Mouse (Mus musculus) regulatory T cell (primary cell): ENCODE results near the gene Acy3.
"Not testable (repeated sequence)": the region's sequence is repeated elsewhere in the genome, so short reads cannot be mapped to it uniquely, and the experiment has no call there.

Source experiments
- in situ Hi-C: fragments of 300-600 bp; cut with MboI, MseI; formaldehyde crosslinking; loops from one replicate; pipeline ENCODE4 v1.15.1; 2025; ENCODE audit warnings: high pct_unique_total_duplicates

Acy3 gene

DNA sequence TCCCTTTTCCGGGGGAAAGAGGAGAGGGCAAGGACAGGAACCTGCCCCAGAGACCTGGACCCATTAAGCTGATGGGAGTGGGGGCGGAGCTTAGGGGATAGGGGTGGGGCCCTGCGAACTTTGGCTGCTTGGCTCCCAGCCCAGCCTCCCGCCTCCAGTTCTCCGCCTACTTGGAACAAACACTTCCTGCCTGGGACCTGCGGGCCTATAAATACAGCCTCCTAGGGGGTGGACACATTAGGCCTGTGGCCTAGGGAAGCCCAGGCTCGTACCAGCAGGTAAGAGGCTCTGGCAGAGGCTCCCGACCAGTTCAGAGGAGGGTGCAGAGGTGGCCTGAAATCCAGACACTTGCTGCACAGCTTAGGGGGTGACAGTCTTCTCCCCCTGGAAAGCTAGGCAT is at the start of gene Acy3:
TSS of gene Acy3 (plus strand) at position 237 of the 400 bp plus-strand sequence.
- in situ Hi-C loops = no loop called here

DNA sequence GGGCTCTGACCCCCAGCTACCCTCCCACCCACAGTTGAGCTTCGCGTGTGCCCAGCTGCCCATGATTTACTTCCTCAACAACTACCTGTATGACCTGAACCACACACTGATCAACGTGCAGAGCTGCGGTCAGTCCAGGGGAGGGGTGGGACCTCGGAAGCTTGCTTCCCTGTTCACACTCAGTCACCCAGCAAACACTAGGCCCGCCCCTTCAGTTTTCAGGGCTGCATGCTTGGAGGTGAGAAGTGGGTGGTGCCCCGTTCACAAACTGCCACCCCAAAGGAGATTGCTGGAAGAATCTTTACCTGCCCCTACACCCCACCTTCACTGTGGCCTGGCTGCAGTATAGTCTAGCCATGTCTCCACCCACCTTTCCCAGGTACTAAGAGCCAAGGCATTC is 44.1 kb upstream of the Acy3 start:
- in situ Hi-C loops = no loop called here

DNA sequence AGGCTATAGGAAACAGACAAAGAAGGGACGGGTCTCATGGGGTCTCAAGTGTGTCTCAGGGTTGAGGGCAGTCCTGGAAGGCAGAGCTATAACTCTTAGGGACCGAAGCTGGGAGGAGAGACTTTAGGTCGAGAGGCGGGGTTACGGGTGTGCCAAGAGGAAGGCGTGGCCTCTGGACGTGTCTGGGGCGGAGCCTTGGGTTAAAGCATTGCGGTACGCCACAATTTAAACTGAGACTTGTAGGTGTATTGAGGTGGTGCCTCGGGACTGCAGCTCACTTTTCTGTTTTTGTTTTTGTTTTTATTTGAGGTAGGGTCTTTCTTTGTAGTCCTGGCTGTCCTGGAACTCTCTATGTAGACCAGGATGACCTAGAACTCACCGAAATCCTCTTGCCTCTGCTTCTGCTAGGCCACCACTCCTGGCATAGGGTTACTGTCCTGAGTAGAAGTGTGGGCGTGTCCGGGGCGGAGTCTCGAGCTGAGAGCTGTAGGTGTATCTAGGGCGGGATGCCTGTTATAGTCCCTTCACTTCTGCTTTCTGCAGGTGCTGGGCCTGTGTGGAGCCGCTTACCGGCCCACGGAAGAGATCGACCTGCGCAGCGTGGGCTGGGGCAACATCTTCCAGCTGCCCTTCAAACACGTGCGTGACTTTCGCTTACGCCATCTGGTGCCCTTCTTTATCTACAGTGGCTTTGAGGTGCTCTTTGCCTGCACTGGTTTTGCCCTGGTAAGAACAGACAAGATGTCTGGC is 43.2 kb upstream of the Acy3 start:
- in situ Hi-C loops = no loop called here

DNA sequence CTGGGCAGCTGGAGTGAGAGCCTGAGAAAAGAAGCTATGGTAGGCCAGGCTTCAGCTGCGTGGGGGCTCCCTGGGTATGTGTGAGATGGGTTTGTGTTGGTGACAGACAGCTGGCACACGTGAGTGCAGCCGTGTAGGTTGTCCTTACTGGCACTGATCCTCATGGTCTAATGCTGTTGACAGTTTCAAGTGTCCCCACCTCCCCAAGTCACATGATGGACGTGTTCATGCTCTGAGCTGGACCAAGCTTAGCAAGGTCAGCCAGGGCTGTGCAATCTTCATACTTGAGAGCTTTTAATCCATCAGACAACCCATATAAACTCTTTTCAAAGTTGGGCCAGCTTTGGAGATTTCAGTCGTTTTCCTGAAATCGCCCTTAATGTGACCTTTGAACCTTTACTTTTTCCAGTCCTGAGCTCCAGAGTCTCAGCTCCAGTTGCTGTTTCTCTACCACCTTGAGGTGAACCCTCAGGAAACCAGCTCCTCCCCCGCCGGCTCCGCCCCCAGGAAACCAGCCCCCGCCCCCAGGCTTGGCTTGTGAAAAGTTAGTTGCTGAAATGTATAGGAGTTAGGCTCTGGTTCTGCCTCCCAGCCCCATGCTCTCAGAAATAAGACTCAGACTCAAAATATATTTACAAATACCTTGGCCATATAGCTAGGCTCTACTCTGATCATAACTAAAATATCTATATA is 40.4 kb upstream of the Acy3 start:
- in situ Hi-C loops = no loop called here

DNA sequence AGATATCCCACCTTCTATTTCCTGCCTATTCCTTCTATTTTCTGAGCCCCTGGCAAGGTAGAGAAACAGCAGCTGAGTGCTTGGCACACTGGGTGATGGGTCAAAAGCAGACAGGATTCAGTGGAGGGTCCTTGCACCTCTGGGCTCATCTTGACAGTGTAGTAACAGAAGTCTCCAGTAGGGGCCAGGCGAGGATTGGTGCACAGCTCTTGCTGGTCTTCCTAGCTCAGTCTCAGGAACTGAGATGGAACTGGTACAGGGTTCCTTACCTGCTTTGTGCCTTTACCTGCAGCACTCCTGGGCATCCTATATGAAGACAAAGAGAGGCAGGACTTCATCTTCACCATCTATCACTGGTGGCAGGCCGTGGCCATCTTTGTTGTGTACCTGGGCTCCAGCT is 39.7 kb upstream of the Acy3 start:
- in situ Hi-C loops = no loop called here

DNA sequence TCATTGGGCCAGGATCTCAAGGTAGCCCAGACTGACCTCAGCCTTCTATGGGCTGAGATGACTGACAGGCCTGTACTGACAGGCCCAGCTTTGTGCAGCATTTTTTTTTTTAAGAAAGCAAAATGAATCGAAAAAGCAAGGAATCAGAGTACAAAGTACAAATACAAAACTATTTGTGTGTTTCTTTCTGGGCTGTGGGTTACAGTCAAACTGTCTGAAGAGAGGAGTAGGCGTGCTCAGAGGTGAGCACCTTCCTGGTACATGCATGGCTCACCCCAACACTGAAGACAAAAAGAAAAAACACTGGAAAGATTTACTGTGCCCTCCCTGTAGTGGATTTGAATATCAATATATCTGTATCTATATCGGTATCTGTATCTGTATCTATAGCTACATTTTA is 38.6 kb upstream of the Acy3 start:
- in situ Hi-C loops = no loop called here

DNA sequence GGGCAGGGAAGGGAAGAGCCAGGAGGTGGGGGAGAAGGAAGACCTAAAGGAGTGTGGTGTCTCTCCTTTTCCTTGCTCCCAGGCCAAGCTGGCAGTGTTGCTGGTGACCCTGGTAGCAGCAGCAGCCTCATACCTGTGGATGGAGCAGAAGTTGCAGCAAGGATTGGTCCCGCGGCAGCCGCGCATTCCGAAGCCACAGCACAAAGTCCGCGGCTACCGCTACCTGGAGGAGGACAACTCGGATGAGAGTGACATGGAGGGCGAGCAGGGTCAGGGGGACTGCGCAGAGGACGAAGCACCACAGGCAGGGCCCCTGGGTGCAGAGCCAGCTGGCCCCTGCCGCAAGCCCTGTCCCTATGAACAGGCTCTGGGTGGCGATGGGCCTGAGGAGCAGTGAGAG is 37.8 kb upstream of the Acy3 start:
- in situ Hi-C loops = no loop called here

DNA sequence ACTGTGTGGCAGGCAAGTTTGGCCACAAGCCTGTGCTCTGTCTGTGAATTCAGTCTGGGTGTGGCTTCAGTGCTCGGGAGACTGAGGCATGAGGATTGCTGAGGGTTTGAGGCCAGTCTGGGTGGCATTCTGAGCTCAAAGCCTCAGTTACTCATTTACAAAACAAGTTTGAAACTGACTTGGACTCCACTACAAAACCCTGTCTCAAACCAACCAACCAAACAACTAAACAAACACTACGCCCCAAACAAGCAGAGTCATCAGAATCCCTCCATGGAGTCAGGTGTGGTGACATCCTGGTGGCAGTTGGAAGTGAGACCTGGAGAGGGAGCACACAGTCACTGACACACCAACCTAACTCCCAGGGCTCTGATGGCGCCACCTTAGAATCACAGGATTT is 36.0 kb upstream of the Acy3 start:
- in situ Hi-C loops = no loop called here

DNA sequence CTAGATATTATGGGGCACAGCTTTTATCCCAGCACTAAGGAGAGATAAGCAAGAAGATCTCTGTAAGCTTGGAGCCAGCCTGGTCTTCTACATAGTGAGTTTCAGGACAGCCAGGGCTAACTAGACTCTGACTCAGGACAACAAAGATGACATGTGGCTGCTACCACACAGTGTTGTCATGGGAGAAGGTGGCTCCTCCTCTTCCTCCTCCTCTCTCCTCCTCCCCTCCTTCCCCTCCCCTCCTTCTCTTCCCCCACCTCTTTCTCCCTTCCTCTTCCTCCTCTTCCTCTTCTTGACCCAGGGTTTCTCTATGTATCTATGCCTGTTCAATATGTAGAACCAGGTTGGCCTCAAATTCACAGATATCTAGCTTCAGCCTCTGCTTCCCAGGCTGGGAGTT is 34.9 kb upstream of the Acy3 start:
- in situ Hi-C loops = no loop called here

DNA sequence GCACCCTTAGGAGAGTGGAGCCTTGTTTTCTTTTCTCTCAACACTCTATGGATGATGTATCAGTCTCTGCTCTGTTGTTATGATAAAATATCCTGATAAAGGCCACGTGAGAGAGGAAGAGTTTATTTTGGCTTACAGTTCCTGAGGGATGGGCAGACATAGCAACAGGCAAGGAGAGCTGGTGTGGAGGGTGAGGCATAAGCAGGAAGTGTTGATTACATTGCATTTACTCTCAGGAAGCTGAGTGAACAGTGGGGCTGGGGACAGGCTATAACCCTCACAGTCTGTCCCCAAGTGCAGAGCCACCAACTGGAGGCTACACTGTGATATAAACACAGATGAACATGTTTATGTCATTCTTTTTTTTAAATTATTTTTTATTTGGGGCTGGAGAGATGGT is 34.3 kb upstream of the Acy3 start:
- in situ Hi-C loops = no loop called here

DNA sequence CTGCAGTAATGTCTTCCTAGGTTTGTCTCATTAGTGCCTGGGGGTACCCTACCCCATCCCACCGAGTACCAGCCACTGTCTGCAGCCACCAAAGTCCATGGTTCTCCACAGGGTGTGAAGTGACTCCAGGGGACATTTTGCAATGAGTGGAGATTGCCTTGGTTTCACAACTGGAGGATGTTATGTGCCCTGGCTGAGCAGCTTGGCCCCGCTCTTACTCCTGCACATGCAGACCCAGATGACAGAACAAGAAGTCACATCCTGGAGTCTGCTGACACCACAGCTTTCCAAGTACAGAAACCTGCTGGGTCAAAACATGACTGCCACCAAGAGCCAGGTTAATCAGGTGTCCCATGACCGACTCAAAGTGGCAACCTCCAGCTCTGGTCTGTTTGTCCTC is 31.3 kb upstream of the Acy3 start:
- in situ Hi-C loops = no loop called here

DNA sequence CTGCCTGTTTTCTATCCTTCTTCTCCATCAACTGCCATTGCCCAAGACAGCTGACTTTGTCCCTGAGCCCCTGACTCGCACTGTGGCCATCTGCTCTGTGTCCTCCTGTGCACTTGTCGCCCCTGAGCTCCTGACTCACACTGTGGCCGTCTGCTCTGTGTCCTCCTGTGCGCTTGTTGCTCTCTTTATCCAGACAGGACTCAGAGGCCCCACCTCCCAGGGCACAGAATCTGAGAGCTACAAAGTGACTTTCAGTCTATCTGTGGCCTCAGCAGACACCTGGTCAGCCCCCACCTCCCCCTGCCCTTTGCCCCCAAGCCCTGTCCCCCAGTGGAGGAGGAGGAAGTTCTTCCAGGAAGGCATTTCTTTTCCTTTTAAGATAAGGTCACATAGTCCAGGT is 30.6 kb upstream of the Acy3 start:
- in situ Hi-C loops = no loop called here

DNA sequence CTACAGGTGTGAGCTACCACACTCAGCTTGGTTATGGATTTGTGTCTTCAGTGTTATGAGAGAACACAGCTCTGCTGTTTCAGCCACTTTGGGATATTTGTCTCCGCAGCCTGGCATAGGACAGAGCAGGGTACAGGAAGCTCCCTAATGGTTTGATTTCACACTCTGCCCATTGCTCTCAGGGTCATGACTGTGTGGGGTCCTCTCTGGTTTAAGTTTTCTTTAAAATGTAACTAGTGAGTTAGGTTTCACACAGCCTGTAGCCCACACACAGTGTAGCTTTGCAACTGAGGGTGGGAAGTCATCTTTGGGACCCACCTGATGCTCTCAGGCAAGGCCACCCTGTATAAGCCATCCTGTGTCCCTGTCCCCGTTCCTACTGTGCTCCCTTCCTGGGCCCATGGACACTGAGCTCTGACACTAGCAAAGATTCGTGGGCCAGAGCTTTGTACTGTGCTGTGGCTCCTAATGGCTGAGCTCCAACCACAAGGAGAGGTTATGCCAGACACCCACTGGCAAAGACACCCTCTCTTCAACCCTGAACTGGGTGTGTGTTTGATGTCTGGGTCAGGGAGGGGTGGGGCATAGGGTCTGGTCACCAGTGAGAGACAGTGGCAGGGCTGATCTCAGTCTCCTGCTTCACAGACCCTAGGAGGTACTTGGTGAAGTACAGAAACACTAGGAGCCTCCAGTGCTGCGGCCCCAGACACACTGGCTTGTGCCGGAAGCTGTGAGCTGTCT is 28.9 kb upstream of the Acy3 start:
- in situ Hi-C loops = not testable (repeated sequence)

DNA sequence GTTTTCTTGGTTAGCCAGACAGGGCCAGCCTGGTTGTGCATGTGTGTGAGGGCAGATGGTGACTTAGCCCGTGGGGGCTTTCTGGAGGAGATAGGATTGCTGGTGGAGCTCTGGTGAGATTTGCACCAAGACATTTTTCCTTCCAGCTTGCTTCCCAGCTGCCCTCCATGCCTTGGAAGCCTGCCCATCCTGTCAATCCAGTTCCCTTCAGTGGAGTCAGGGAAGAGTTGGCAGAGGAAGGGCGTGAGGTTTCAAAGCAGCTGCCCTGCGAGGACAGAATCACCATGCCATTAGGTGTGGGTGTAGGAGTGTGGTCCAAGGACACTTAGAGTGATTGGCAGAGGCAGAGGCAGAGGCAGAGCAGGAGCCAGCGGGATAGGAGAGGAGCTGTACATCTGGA is 27.9 kb upstream of the Acy3 start, which contains the start of gene Aldh3b3:
TSS of gene Aldh3b3 (plus strand) at position 176 of the 400 bp plus-strand sequence.
- in situ Hi-C loops = no loop called here

DNA sequence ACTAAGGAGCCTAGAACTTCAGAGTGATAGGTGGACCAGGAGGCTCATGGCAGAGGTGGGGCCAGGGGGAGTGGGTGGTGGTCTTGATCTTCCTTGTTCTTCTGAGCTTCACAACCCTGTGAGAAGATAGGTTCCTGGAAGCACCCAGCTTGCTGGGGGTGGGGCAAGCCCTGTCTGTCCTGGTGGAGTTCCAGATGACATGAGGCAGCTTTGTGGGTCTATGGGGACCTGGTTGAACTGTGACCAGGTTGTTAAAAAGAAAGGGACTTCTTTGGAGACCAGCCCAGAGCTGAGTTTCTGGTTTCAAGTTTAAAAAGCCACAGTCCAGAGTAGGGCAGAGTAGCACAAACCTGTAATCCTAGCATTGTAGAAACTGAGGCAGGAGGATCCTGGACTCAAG is 27.3 kb upstream of the Acy3 start:
- in situ Hi-C loops = no loop called here

DNA sequence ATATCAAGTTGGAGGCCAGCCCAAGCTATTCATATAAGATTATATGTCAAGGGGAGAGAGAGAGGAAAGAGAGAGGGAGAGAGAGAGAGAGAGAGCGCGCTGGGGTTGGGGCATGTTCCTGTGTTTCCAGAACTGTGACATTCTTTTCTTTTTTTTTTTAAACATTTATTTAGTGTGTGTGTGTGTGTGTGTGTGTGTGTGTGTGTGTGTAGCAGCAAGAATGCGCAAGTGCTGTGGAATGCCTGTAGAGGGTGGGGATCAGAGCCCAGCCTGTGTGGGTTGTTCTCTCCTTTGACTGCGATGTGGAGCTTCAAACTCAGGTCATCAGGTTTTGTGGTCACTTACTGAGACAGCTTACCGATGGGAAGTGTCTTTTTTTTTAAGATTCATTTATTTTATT is 26.2 kb upstream of the Acy3 start:
- in situ Hi-C loops = no loop called here

DNA sequence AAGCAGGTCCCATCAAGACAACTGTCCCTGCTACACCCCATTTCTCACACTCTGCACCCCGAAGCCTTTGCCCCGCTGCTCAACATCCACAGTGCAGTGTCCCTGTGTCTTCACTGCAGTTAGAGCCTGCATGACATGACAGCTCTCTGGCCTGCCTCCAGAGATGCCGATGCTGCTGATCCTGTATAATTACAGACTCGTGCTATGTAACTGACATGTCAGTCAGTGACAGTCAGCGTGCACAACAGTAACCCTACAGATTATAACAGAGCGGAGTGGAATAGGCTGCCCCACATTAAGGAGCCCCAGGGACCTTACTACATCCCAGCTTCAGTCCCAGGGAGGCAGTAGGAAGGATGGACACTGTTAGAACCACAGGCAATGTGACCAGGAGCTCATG is 24.6 kb upstream of the Acy3 start:
- in situ Hi-C loops = not testable (repeated sequence)

DNA sequence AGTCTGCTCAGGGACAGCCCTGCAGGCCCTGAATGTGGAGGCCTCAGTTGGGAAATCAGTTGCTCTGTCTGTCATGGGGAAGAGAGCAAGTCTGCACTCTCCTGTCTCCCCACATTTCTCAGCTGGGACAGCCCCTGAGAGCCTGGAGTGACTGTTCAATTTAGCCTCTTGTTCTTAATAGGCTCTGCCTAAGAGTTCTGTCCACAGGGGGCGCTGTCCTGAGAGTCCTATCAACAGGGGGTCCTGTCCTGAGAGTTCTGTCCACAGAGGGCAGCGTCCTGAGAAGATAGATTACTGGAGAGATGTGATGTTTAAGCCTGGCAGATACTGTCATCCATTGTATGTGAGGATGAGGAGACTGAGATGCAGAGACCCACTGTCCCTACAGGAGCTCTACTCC is 23.9 kb upstream of the Acy3 start:
- in situ Hi-C loops = no loop called here

DNA sequence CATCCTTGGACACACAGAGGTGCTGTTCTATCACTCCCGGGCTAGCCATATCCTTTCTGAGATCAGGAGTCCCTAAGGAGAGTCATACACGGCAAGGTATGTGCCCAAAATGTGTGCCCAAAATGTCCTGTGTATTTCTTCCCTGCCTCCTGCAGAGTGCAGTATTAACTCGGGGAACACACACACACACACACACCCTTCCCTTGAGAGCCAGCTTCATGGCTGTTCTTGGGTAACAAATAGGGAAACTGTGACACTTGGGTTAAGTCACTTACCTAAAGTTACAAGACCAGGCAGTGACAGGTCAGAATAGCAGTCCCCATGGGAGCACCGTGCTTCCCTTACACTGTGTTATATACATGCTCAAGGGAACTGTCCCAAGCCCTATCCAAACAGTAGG is 22.3 kb upstream of the Acy3 start:
- in situ Hi-C loops = no loop called here

DNA sequence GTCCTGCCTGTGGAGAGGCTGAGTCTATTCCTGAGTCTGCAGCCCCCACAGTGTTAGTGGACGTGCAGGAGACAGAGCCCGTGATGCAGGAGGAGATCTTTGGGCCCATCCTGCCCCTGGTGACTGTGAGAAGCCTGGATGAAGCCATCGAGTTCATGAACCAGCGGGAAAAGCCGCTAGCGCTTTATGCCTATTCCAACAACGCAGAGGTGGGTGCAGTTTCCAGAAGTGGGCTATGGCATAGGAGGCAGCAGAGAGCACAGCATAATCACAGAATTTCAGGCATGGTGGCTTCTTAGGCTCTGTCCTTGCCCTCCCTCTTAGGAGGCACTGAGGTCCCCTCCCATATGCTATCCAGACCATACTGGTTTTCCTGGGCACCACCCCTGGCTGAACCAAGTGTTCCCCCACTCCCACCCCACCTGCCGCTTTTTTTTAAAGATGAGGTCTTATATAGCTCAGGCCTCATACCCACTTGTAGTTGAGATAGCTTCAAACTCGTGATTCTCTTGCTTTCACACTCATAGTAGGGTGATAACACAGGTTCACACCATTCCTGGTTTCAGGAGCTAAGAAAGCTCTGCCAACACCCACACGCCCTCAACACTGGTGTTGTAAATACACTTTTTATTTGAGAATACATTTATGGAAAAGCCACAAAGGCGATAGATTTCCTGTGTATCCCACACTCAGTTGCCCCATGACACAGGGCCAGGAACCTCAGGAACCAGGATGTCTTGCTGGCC is 19.9 kb upstream of the Acy3 start:
- in situ Hi-C loops = no loop called here

DNA sequence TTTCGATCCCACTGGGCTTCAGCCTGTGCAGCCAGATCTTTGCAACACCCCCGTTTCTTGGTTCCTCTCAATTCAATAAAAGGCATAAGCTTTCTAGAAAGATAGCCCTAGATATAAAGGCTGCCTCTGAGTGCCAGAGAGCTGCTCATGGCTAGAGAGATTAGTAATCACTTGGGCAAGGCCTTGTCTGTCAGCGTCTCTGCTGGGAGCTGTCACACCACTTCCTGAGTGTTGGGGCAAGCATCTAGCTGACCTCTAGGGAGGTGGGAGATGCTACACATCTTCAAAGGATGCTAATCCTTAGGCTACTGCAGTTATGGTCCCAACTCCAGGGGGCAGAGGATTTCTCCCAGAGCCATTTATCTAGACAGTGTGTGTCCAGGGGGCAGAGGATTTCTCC is 19.1 kb upstream of the Acy3 start:
- in situ Hi-C loops = no loop called here

DNA sequence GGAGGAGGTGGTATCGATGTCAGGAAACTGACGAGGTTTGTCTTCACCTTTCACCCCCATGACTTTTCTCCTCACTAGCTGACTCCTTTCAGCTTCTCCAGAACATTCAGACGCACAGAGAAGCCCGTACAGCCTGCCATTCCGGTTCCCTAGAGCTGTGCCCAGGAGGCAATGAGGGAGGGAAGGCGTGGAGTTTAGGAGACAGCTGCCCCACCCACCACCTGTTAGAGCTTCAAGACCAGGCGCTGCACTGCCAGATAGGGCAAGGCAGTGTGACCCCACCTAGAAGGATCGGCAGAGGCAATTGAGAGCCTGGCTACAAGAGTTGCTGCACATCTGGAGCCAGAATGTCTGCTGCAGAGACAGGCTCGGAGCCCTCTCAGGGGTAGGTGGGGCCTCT is 14.1 kb upstream of the Acy3 start, which contains the start of gene Aldh3b2:
TSS of gene Aldh3b2 (plus strand) at position 100 of the 400 bp plus-strand sequence.
- in situ Hi-C loops = no loop called here
